Mouse (Mus musculus): ENCODE data around the gene Prokr1. TPM values are rescaled to one million over a fixed set of nuclear protein-coding genes. Genes with fewer than 3 reads are reported as not detected.
A peak's percentile ranks its signal among the peaks of the same experiment; 100 is the strongest.

Gene Prokr1
- polyA plus RNA-seq, 2 experiments = 2.9 to 4.9 TPM

GRCm38 (mm10) chr6:87541171-87541571, 49.4 kb downstream of the Prokr1 start:
- H3K27ac ChIP-seq = no peak overlapping the region
- H3K9ac ChIP-seq (replicated peaks) = no peak overlapping the region
- TF ChIP-seq EP300 (IDR thresholded peaks at IDR 0.05; ENCODE audit: low read depth) (no peak), CTCF (IDR thresholded peaks at IDR 0.05; ENCODE audit: low read depth) (no peak)
- H3K4me1 ChIP-seq (replicated peaks; ENCODE audit: control insufficient read depth in 2 of 2, insufficient read depth in 2 of 2, low read length in 1 of 2) = peaks cover 14 to 20% of the 10 kb centered on the region in 2 experiments
- WGBS (ENCODE audit: insufficient replicate concordance) = 13% methylated on average over 6 of the region's 6 CpGs
- H3K36me3 ChIP-seq (replicated peaks; ENCODE audit: control insufficient read depth, insufficient read depth, low read depth) = no peaks in the 10 kb centered on the region
- no peaks in the 10 kb centered on the region for H3K9me3 ChIP-seq (ENCODE audit: control insufficient read depth, low read length)
- peaks cover 9% of the 10 kb centered on the region for H3K27me3 ChIP-seq (ENCODE audit: control insufficient read depth, insufficient read depth, low read length)
- H3K4me2 ChIP-seq (ENCODE audit: low read depth) = no peak overlapping the region
- DNase-seq (ENCODE audit: low read depth in 3 of 3, low spot score in 3 of 3) (peak in 2 of 3 experiments; percentile 9 to 41), ATAC-seq (ENCODE audit: insufficient read depth) (no peak)
- H3K4me3 ChIP-seq (ENCODE audit: insufficient read depth in 1 of 2, low read depth in 2 of 2, low read length in 2 of 2) = no peak overlapping the region

- DNase-seq (ENCODE audit: low read depth in 3 of 3, low spot score in 3 of 3) (no peak), ATAC-seq (ENCODE audit: insufficient read depth) (no peak)
- no peaks in the 10 kb centered on the region for H3K36me3 ChIP-seq (replicated peaks; ENCODE audit: control insufficient read depth, insufficient read depth, low read depth)
- H3K4me1 ChIP-seq (replicated peaks; ENCODE audit: control insufficient read depth in 2 of 2, insufficient read depth in 2 of 2, low read length in 1 of 2) = peaks cover 17 to 27% of the 10 kb centered on the region in 2 experiments
- 58% methylated on average over 15 of the region's 15 CpGs for WGBS (ENCODE audit: insufficient replicate concordance)
- H3K27ac ChIP-seq = no peak overlapping the region
- no peak for TF ChIP-seq EP300 (IDR thresholded peaks at IDR 0.05; ENCODE audit: low read depth)
- TF ChIP-seq CTCF (IDR thresholded peaks at IDR 0.05; ENCODE audit: low read depth) = no peak
- no peaks in the 10 kb centered on the region for H3K9me3 ChIP-seq (ENCODE audit: control insufficient read depth, low read length)
- peaks cover 9% of the 10 kb centered on the region for H3K27me3 ChIP-seq (ENCODE audit: control insufficient read depth, insufficient read depth, low read length)
- H3K4me2 ChIP-seq (ENCODE audit: low read depth) = no peak overlapping the region
- H3K9ac ChIP-seq (replicated peaks) = no peak overlapping the region
- H3K4me3 ChIP-seq (ENCODE audit: insufficient read depth in 1 of 2, low read depth in 2 of 2, low read length in 2 of 2) = no peak overlapping the region
These were observed 51.9 kb downstream of the Prokr1 start for GRCm38 (mm10) chr6:87538376-87539270.

DNA sequence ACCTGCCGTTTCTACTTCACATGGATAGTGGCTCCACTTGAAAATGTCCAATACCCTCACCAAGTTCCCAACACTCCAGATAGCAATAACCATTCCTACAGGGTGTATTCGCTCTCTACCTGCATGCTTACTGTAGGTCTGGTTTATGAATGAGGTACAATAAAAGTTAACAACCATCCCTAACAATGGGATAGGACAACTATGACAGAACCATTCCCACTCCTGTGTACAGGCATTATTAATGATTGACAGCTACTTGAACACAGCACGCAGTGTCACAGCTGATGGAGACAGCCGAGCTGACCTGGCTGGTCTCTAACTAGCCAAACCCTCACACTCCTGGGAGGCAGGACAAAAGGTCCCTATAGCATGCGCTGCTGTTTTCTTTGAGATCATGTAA, 52.9 kb downstream of the Prokr1 start:
- Histone ChIP-seq H3K36me3 (replicated peaks; ENCODE audit: control insufficient read depth, insufficient read depth, low read depth) (no peaks in the 10 kb centered on the region), H3K4me1 (replicated peaks; ENCODE audit: control insufficient read depth in 2 of 2, insufficient read depth in 2 of 2, low read length in 1 of 2) (peaks cover 14 to 25% of the 10 kb centered on the region in 2 experiments), H3K27ac (no peak overlapping the region), H3K4me2 (ENCODE audit: low read depth) (no peak overlapping the region), H3K4me3 (ENCODE audit: insufficient read depth in 1 of 2, low read depth in 2 of 2, low read length in 2 of 2) (no peak overlapping the region), H3K9me3 (ENCODE audit: control insufficient read depth, low read length) (no peaks in the 10 kb centered on the region), H3K9ac (replicated peaks) (no peak overlapping the region), H3K27me3 (ENCODE audit: control insufficient read depth, insufficient read depth, low read length) (peaks cover 9% of the 10 kb centered on the region)
- WGBS (ENCODE audit: insufficient replicate concordance) = 62% methylated on average over 5 of the region's 5 CpGs
- ATAC-seq (ENCODE audit: insufficient read depth) (no peak), DNase-seq (ENCODE audit: low read depth in 3 of 3, low spot score in 3 of 3) (no peak)
- TF ChIP-seq EP300 (IDR thresholded peaks at IDR 0.05; ENCODE audit: low read depth) (no peak), CTCF (IDR thresholded peaks at IDR 0.05; ENCODE audit: low read depth) (no peak)

DNA sequence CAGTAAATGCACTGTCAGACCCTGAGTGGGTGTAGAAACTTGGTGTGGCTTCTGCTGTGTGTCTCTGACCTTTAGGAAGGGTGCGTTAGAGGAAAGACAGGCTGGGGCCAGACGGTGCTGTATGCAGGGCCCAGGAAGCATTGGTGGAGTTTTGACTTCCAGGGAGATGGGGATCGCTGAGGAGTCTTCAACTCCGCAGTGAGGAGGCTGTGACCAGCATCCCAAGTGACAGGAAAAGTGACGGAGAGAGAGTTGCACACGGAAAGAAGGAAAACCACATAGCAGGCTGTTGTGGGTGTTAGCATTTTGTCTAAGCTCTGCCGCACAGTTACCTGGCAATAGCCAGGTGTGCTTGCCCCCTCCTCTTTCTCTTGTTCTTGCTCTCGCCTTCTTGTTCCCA, 54.3 kb downstream of the Prokr1 start:
- ATAC-seq (ENCODE audit: insufficient read depth) (no peak), DNase-seq (ENCODE audit: low read depth in 3 of 3, low spot score in 3 of 3) (no peak)
- H3K27me3 ChIP-seq (ENCODE audit: control insufficient read depth, insufficient read depth, low read length) = peaks cover 9% of the 10 kb centered on the region
- H3K9me3 ChIP-seq (ENCODE audit: control insufficient read depth, low read length) = no peaks in the 10 kb centered on the region
- WGBS (ENCODE audit: insufficient replicate concordance) = 54% methylated on average over 8 of the region's 8 CpGs
- H3K4me2 ChIP-seq (ENCODE audit: low read depth) = no peak overlapping the region
- H3K27ac ChIP-seq = no peak overlapping the region
- no peak overlapping the region for H3K9ac ChIP-seq (replicated peaks)
- H3K36me3 ChIP-seq (replicated peaks; ENCODE audit: control insufficient read depth, insufficient read depth, low read depth) = no peaks in the 10 kb centered on the region
- H3K4me1 ChIP-seq (replicated peaks; ENCODE audit: control insufficient read depth in 2 of 2, insufficient read depth in 2 of 2, low read length in 1 of 2) = peaks cover 7 to 16% of the 10 kb centered on the region in 2 experiments
- TF ChIP-seq CTCF (IDR thresholded peaks at IDR 0.05; ENCODE audit: low read depth) (no peak), EP300 (IDR thresholded peaks at IDR 0.05; ENCODE audit: low read depth) (no peak)
- no peak overlapping the region for H3K4me3 ChIP-seq (ENCODE audit: insufficient read depth in 1 of 2, low read depth in 2 of 2, low read length in 2 of 2)

- DNase-seq (ENCODE audit: low read depth in 3 of 3, low spot score in 3 of 3) (no peak), ATAC-seq (ENCODE audit: insufficient read depth) (no peak)
- no peak overlapping the region for H3K27ac ChIP-seq
- no peak overlapping the region for H3K9ac ChIP-seq (replicated peaks)
- peaks cover 3 to 14% of the 10 kb centered on the region in 2 experiments; a peak in 2 of 4 replicates for H3K4me1 ChIP-seq (replicated peaks; ENCODE audit: control insufficient read depth in 2 of 2, insufficient read depth in 2 of 2, low read length in 1 of 2)
- 45% methylated on average over 9 of the region's 9 CpGs for WGBS (ENCODE audit: insufficient replicate concordance)
- H3K4me2 ChIP-seq (ENCODE audit: low read depth) = no peak overlapping the region
- H3K27me3 ChIP-seq (ENCODE audit: control insufficient read depth, insufficient read depth, low read length) = peaks cover 9% of the 10 kb centered on the region
- TF ChIP-seq CTCF (IDR thresholded peaks at IDR 0.05; ENCODE audit: low read depth) (no peak), EP300 (IDR thresholded peaks at IDR 0.05; ENCODE audit: low read depth) (no peak)
- H3K4me3 ChIP-seq (ENCODE audit: insufficient read depth in 1 of 2, low read depth in 2 of 2, low read length in 2 of 2) = no peak overlapping the region
- no peaks in the 10 kb centered on the region for H3K36me3 ChIP-seq (replicated peaks; ENCODE audit: control insufficient read depth, insufficient read depth, low read depth)
- no peaks in the 10 kb centered on the region for H3K9me3 ChIP-seq (ENCODE audit: control insufficient read depth, low read length)
These were observed 54.9 kb downstream of the Prokr1 start for GRCm38 (mm10) chr6:87535651-87536050.

Measured in liver, embryonic 14.5 days (tissue).